Mouse (Mus musculus): ENCODE measurements around the gene Epb41. TPM values are rescaled to one million over a fixed set of nuclear protein-coding genes. Genes with fewer than 3 reads are reported as not detected.

The Epb41 gene
- total and polyA plus RNA-seq, 3 experiments = 129 to 560 (median 152) TPM

DNA sequence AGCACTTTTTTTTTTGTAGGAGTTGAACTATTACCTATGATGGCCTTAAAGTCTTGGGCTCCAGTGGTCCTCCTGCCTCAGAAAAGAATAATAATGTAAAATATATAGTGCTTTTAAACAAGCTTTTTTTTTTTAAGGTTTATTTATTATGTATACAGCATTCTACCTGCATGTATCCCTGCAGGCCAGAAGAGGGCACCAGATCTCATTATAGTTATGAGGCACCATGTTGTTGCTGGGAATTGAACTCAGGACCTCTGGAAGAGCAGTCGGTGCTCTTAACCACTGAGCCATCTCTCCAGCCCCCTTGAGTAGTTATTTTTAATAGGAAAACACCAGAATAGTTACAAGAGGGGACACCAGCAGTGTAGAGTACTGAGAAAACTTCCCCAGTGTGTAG lies 41.9 kb downstream of the Epb41 start:
- TF ChIP-seq TAL1 (conservative IDR thresholded peaks at IDR 0.05; ENCODE audit: low read depth, low read length) = no peak
- no peak for TF ChIP-seq CTCF (IDR thresholded peaks at IDR 0.05; ENCODE audit: low read depth, low read length)
- TF ChIP-seq GATA2 (IDR thresholded peaks at IDR 0.05; ENCODE audit: borderline replicate concordance, low read depth, low read length) = no peak
- TF ChIP-seq POLR2AphosphoS5 (IDR thresholded peaks at IDR 0.05; ENCODE audit: insufficient replicate concordance, low read depth, low read length) = no peak
- no peak for TF ChIP-seq GATA1 (IDR thresholded peaks at IDR 0.05; ENCODE audit: borderline replicate concordance, low read length)
- ATAC-seq (ENCODE audit: extremely low read depth, insufficient number of reproducible peaks, low FRiP score, poor library complexity, severe bottlenecking) = no peak
- Histone ChIP-seq H3K9me3 (replicated peaks) (no peaks in the 10 kb centered on the region), H3K36me3 (replicated peaks) (peaks cover 58% of the 10 kb centered on the region), H3K27me3 (ENCODE audit: insufficient read depth, low read length) (no peaks in the 10 kb centered on the region), H3K4me1 (ENCODE audit: insufficient read depth, low read depth, low read length) (peaks cover 70% of the 10 kb centered on the region), H3K4me3 (ENCODE audit: low read depth, low read length) (no peak overlapping the region)
- no peak for DNase-seq (ENCODE audit: low spot score)

DNA sequence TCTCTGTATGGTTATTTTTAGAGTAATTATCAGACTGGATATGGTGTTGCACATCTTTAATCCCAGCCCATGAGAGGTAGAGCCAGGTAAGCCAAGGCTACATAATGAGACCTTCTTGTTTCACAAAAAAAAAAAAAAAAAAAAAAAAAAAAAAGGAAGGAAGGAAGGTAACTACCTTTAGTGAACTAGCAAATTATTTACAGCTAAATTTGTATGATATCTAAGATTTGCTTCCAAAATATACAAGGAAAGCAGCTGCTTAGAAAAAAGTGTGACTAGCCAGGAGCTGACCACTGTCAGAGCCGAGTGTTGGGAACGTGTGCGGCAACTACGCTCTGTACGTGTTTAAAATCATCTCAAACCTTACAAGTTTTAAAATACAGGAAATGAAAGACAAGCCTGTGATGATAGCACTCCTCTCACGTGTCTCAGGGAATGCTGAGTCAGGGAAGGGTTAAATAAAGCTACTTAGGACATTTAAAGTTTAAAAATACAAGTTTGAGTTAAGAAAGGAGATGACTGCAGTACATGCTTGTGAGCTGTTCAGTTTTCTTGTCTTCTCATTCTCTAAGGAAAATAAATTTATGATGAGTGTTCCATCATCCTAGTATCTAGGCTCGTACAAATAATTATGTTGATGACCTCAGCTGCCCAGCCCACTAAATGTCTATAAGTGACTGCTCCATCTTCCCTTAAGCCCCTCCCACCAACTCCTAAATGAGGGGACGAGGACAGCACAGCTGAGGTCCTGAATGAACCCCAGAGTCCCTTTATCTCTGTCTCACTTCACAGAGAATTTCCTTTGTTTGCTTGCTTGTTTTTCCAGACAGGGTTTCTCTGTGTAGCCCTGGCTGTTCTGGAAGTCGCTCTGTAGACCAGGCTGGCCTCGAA lies 45.0 kb downstream of the Epb41 start:
- ATAC-seq (ENCODE audit: extremely low read depth, insufficient number of reproducible peaks, low FRiP score, poor library complexity, severe bottlenecking) = no peak
- Histone ChIP-seq H3K9me3 (replicated peaks) (no peaks in the 10 kb centered on the region), H3K4me1 (ENCODE audit: insufficient read depth, low read depth, low read length) (peaks cover 74% of the 10 kb centered on the region), H3K36me3 (replicated peaks) (peaks cover 43% of the 10 kb centered on the region), H3K4me3 (ENCODE audit: low read depth, low read length) (no peak overlapping the region; the same call in 1 of the 2 replicates), H3K27me3 (ENCODE audit: insufficient read depth, low read length) (no peaks in the 10 kb centered on the region)
- TF ChIP-seq GATA2 (IDR thresholded peaks at IDR 0.05; ENCODE audit: borderline replicate concordance, low read depth, low read length) (no peak), TAL1 (conservative IDR thresholded peaks at IDR 0.05; ENCODE audit: low read depth, low read length) (no peak)
- DNase-seq (ENCODE audit: low spot score) = no peak

DNA sequence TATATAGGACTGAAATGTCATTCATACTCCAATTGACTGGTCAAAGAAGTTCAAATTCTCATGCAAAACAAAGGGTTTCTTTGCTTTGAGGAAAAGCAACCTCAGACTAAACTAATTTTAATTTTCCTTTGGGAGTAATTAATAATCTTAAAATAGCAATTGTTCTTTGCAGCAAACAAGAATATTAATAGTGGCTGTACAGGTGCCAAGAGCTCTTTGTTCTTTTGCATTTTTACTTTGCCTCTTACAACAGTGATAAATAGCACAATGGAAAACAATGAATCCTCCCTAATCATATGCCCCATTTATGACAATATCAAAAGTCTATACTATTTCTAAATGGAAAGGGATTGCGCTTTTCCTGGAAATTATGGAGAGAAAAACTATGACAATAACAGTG lies 47.3 kb downstream of the Epb41 start:
- DNase-seq (ENCODE audit: low spot score) (no peak), ATAC-seq (ENCODE audit: extremely low read depth, insufficient number of reproducible peaks, low FRiP score, poor library complexity, severe bottlenecking) (no peak)
- H3K27me3 ChIP-seq (ENCODE audit: insufficient read depth, low read length) = no peaks in the 10 kb centered on the region
- peaks cover 48% of the 10 kb centered on the region for H3K36me3 ChIP-seq (replicated peaks)
- H3K4me3 ChIP-seq (ENCODE audit: low read depth, low read length) = no peak overlapping the region
- no peak for TF ChIP-seq GATA1 (IDR thresholded peaks at IDR 0.05; ENCODE audit: borderline replicate concordance, low read length)
- TF ChIP-seq TAL1 (conservative IDR thresholded peaks at IDR 0.05; ENCODE audit: low read depth, low read length) = no peak
- TF ChIP-seq GATA2 (IDR thresholded peaks at IDR 0.05; ENCODE audit: borderline replicate concordance, low read depth, low read length) = no peak
- no peak for TF ChIP-seq POLR2AphosphoS5 (IDR thresholded peaks at IDR 0.05; ENCODE audit: insufficient replicate concordance, low read depth, low read length)
- TF ChIP-seq CTCF (IDR thresholded peaks at IDR 0.05; ENCODE audit: low read depth, low read length) = no peak
- peaks cover 6% of the 10 kb centered on the region for H3K9me3 ChIP-seq (replicated peaks)
- peaks cover 72% of the 10 kb centered on the region for H3K4me1 ChIP-seq (ENCODE audit: insufficient read depth, low read depth, low read length)

DNA sequence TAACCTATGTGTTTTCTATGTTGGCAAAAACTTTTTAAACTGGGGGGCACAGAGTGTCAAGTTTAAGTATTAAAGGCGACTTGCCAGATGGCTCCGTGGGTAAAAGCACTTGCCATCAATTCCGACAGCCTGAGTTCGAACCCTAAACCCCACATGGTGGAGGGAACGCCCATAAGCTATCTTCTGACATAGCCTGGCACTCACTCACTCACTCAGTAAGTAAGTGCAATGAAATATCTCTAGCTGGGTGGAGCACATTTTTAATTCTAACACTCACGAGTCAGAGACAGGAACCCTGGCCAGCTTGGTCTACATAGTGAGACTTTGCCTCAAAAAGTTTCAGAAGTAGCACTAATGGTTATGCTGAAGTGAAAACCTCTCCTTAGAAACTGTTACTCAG lies 48.0 kb downstream of the Epb41 start:
- no peak for TF ChIP-seq TAL1 (conservative IDR thresholded peaks at IDR 0.05; ENCODE audit: low read depth, low read length)
- TF ChIP-seq POLR2AphosphoS5 (IDR thresholded peaks at IDR 0.05; ENCODE audit: insufficient replicate concordance, low read depth, low read length) = no peak
- TF ChIP-seq GATA1 (IDR thresholded peaks at IDR 0.05; ENCODE audit: borderline replicate concordance, low read length) = no peak
- no peak for TF ChIP-seq GATA2 (IDR thresholded peaks at IDR 0.05; ENCODE audit: borderline replicate concordance, low read depth, low read length)
- no peak for TF ChIP-seq CTCF (IDR thresholded peaks at IDR 0.05; ENCODE audit: low read depth, low read length)
- Histone ChIP-seq H3K9me3 (replicated peaks) (peaks cover 9% of the 10 kb centered on the region), H3K27me3 (ENCODE audit: insufficient read depth, low read length) (no peaks in the 10 kb centered on the region), H3K4me3 (ENCODE audit: low read depth, low read length) (no peak overlapping the region), H3K36me3 (replicated peaks) (peaks cover 50% of the 10 kb centered on the region), H3K4me1 (ENCODE audit: insufficient read depth, low read depth, low read length) (peaks cover 70% of the 10 kb centered on the region)
- no peak for DNase-seq (ENCODE audit: low spot score)
- no peak for ATAC-seq (ENCODE audit: extremely low read depth, insufficient number of reproducible peaks, low FRiP score, poor library complexity, severe bottlenecking)

DNA sequence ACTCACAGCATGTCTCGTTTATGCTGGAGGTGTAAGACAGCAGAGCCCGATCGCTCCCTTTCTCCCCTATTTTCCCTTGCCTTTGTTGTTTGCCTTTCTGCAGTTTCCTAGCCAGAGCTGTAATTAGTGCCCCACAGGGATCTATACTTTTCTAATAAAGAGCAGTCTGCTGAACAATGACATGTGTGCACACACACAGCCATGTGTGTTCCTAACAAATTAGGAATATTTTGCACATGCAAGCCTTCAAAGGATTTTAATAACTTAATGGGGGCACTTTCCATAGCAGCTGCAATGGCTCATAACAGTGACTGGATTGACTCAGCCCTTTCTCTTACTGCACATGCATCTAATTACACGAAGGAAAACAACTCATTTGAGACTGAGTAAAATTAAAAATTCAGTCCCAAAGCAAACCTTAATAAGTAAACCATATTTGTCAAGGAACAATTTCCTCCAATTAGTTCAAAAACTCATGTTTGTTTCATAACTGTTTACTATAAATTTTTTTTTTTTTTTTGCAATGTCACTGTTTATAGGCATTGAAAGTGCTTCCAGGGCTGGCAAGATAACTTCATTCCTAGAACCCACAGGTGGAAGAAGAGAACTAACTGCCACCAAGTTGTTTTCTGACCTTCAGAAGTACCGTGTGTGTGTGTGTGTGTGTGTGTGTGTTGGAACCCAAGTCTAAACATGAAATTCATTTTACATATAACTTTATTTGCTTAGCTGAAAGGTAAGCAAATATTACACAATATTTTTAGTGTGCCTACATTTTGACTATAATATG lies 49.2 kb downstream of the Epb41 start:
- no peak overlapping the region for H3K4me3 ChIP-seq (ENCODE audit: low read depth, low read length)

DNA sequence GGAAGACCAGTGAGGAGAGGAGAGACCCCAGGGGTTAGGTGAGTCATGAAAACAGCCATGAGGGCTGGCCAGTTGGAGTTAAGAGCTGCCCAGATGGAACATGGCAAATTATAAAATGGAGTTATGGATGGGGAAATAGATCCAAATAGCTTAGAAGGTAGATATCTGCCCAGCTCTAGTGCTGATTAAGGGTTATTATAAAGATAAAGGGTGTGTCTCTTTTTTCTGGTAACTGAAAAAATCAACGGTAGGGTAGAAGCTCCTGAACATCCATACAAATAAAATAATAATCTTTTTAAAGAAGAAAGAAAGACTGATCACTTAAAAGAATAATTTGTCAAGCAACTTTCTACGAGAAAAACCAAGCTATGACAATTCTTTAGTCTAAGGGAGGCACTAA lies 49.9 kb downstream of the Epb41 start:
- DNase-seq (ENCODE audit: low spot score) = no peak
- no peaks in the 10 kb centered on the region for H3K27me3 ChIP-seq (ENCODE audit: insufficient read depth, low read length)
- peaks cover 51% of the 10 kb centered on the region for H3K36me3 ChIP-seq (replicated peaks)
- ATAC-seq (ENCODE audit: extremely low read depth, insufficient number of reproducible peaks, low FRiP score, poor library complexity, severe bottlenecking) = no peak
- H3K4me3 ChIP-seq (ENCODE audit: low read depth, low read length) = no peak overlapping the region; the same call in 1 of the 2 replicates
- TF ChIP-seq POLR2AphosphoS5 (IDR thresholded peaks at IDR 0.05; ENCODE audit: insufficient replicate concordance, low read depth, low read length) (no peak), GATA2 (IDR thresholded peaks at IDR 0.05; ENCODE audit: borderline replicate concordance, low read depth, low read length) (no peak), GATA1 (IDR thresholded peaks at IDR 0.05; ENCODE audit: borderline replicate concordance, low read length) (no peak), CTCF (IDR thresholded peaks at IDR 0.05; ENCODE audit: low read depth, low read length) (no peak), TAL1 (conservative IDR thresholded peaks at IDR 0.05; ENCODE audit: low read depth, low read length) (no peak)
- peaks cover 9% of the 10 kb centered on the region for H3K9me3 ChIP-seq (replicated peaks)
- peaks cover 63% of the 10 kb centered on the region for H3K4me1 ChIP-seq (ENCODE audit: insufficient read depth, low read depth, low read length)

More for the DNA sequence above, 49.2 kb downstream of the Epb41 start:
- Histone ChIP-seq H3K9me3 (replicated peaks) (peaks cover 9% of the 10 kb centered on the region), H3K36me3 (replicated peaks) (peaks cover 48% of the 10 kb centered on the region), H3K4me1 (ENCODE audit: insufficient read depth, low read depth, low read length) (peaks cover 64% of the 10 kb centered on the region), H3K27me3 (ENCODE audit: insufficient read depth, low read length) (no peaks in the 10 kb centered on the region)
- no peak for TF ChIP-seq GATA2 (IDR thresholded peaks at IDR 0.05; ENCODE audit: borderline replicate concordance, low read depth, low read length)
- no peak for TF ChIP-seq GATA1 (IDR thresholded peaks at IDR 0.05; ENCODE audit: borderline replicate concordance, low read length)
- no peak for TF ChIP-seq CTCF (IDR thresholded peaks at IDR 0.05; ENCODE audit: low read depth, low read length)
- no peak for TF ChIP-seq POLR2AphosphoS5 (IDR thresholded peaks at IDR 0.05; ENCODE audit: insufficient replicate concordance, low read depth, low read length)
- TF ChIP-seq TAL1 (conservative IDR thresholded peaks at IDR 0.05; ENCODE audit: low read depth, low read length) = no peak
- ATAC-seq (ENCODE audit: extremely low read depth, insufficient number of reproducible peaks, low FRiP score, poor library complexity, severe bottlenecking) = no peak
- no peak for DNase-seq (ENCODE audit: low spot score)
